Mouse (Mus musculus): ENCODE measurements around the gene Adgrv1.

- no peak for TF ChIP-seq CTCF (IDR thresholded peaks at IDR 0.05; ENCODE audit: borderline replicate concordance, extremely low read depth, insufficient read depth, insufficient read length)
- TF ChIP-seq POLR2A (IDR thresholded peaks at IDR 0.05; ENCODE audit: borderline replicate concordance, extremely low read depth, insufficient read depth, insufficient read length, poor library complexity, severe bottlenecking): no peak
Measured at GRCm38 (mm10) chr13:81354587-81354986, 278.4 kb downstream of the Adgrv1 start.
